Mouse (Mus musculus) embryo, embryonic 10.5 days (tissue): ENCODE measurements at regions not wholly inside any gene's neighbourhood (a gene's known extent, or its start where the extent isn't known, plus 50 kb on each side); places are given as distances from the start of the nearest gene placed in this dataset.

ENCODE experiments used
- DNase-seq: peaks from one replicate; pipeline ENCODE4 v3.0.0-alpha.2; 2015; ENCODE audit warnings: low spot score

DNA sequence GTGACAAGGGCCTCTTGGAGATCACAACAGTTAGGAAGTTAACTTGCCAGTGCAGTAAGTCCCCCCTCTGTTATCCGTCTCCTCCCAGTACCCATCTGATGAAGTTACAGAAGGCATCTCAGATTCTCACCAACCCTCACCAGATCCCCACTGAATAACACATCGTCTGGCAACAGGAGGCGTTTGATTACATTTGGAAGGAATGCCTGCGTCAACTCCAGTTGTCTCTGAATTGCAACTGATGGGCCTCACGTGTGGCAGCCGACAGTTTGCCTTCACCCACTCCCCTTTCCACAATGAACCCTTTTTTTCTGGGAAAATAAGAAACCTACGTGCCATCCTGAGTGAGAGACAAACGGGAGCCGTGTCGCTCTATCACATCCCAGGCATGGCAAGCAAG lies 64.8 kb upstream of the Bcl6 start:
- DNase-seq = no peak

DNA sequence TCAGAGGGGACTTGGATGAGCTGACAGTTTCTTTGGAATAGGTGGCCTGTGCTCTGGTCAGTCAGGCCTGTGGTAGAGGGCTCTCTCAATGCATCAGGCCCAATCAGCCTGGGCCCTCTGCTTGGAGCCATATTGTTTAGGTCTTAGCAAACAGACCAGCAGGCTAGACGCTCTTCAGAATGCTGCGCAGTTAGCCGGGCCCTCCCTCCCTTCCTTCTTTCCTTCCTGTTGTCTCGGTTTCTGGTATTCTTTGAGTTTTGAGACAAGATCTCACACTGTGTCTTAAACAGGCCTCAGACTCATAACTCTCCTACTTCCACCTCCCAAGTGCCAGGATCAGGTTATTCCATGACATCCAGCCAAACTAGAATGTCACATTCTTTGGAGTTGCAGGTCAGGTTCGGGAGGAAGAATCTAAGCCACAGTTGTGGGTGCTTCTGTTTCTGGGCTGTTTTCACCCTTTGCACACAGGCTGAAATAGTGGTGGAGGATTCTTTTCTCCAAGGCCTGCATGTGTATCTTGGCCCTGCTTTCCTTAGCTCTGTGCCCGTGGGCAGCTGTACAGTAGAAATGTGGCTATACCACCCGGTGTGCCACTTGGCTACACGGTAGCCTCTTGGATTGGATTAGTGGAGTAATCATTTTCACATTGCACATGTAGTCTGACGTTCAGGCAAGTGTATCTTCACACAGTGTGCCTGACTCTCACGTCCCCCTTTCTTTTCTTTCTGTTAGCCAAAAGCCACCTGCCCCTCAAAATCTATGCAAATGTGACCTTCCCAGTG lies 62.4 kb upstream of the Bcl6 start:
- no peak for DNase-seq

DNA sequence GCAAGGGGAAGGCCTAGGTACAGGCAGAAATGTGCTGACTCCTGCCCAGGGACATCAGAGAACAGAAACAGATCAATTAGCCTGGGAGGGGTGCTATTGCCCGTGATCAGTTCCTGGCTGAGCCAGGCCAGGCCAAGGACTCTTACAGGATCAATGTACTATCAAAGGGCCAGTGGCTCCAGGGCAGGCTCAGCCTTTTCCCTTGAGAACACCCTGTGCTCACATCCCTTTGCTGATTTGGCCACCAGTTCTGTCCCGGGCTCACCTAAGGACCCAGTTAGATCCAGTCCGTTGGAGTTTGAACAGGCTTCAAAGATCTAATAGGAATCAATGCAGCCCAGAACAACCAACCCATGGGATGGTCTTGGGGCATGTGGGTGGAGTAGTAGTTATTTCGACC lies 55.1 kb upstream of the Bcl6 start:
- no peak for DNase-seq

DNA sequence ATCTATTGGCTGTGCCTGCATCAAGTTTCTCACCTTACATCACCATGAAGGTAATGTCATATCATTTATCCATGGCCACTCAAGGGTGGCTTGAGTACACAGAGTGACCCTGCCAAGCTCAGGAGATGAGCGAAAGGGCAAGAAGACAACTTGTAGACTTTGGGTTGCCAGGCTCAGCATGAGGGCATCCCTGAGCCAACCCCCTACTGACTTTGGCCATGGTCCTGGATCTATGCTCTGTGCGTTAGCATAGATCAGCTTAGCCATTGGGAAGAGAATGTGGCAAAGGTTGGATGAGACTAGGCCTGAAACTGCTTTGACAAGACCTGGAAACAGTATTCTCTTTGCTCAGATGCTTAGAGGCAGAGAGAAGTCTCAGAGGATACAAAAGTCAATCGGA lies 54.3 kb upstream of the Bcl6 start:
- no peak for DNase-seq

DNA sequence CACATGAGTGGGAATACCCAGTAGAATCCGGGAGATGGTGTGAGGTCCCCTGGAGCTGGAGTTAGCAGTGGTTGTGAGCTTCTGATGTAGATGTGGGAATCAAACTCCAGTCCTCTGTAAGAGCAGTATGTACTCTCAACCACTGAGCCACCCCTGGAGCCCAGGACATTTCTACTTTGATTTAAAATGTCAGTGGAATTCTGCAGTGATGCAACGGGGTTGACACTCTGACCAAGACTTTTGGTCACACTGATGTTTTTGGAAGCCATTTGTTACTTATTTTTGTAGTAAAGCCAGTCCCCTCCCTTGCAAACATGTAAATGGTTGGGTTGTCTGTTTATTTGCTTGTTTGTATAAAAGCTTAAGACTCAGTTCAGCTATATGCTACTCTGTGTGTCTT lies 53.6 kb upstream of the Bcl6 start:
- DNase-seq = no peak

DNA sequence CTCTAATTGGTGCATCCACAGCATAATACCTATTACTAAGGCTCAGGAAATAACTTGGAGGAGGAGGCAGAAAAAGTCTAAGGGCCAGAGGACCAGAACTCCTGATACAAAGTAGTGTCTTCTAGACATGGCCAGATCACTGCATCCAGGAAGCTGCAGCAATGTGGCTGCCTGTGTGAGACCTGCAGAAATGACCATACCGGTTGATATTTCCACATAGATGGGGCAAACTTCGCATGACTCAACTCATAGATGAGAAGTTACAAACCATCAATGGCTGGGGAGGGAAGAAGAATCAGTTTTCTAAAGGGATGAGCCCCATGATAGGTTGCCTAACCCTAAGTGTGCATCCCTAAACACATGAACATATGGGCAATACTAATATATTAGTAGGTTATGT lies 52.8 kb upstream of the Bcl6 start:
- DNase-seq = no peak

DNA sequence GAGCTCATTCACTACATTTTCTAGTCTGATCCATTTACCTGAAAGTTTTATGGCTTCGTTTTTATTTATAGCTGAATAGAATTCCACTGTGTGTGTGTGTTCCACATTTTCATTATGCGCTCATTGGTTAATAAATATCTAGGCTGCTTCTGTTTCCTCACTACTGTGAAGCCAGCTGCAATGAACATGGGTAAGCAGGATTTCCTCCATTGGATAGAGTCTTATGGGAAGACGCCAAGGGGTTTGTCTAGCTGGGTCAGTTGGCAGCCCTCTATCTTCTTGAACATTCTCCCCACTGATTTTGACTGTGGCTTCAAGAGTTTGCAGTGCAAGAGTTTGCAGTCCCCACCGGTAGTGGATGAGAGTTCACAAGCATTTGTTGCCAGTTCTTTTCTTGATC lies 51.1 kb upstream of the Bcl6 start:
- no peak for DNase-seq
